Mouse (Mus musculus) ZHBTc4 (cell line): ENCODE results near the gene Npvf.

Experiments used
- DNase-seq: peaks from one replicate; pipeline ENCODE4 v3.0.0-alpha.2; 2011; ENCODE audit warnings: low read depth, low spot score

The Npvf gene

DNA sequence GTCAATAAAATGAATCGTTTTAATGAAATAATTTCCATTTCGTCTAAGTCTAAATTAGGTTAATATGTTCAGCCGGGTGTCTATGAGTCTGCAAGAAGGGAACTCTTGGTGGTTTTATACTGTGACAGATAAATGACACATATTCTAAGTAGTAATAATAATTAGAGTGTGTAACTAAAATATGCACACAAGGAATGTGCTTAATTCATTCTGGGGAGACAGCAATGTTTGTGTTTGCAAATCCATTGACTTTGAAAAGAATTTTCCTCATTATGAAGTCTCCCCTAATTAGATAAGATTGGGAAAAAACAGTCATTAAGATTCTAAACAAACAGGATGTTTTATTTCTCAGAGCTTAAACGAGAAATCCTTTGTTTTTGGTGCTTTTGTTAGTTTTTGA is at the start of gene Npvf:
Npvf (minus strand) TSS at position 84 of the 400 bp plus-strand sequence.
- no peak for DNase-seq

GRCm38 (mm10) chr6:50689121-50689815 is 35.0 kb upstream of the Npvf start:
- no peak for DNase-seq

GRCm38 (mm10) chr6:50684646-50685415 is 30.6 kb upstream of the Npvf start:
- no peak for DNase-seq

DNA sequence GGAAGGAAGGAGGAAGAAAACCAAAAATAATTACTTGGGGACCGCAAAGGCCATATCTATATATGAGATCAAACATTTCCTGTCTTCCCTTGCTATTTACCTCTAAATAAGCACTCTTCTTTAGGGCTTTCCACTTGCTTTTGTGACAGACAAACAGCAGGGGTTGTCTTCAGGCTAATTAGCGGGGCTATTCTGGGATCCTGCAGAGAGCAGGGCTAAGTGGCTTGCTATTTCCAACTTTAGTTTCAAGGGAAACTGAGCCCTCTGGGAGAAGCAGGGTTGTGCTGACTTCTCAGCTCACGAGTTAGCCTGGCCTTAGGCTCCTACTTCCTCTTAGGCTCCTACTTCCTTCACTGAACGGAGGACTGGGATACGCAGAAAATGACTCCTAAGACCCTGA is 27.3 kb upstream of the Npvf start:
- DNase-seq, result no peak

GRCm38 (mm10) chr6:50680224-50681215 is 26.3 kb upstream of the Npvf start:
- DNase-seq, result no peak

DNA sequence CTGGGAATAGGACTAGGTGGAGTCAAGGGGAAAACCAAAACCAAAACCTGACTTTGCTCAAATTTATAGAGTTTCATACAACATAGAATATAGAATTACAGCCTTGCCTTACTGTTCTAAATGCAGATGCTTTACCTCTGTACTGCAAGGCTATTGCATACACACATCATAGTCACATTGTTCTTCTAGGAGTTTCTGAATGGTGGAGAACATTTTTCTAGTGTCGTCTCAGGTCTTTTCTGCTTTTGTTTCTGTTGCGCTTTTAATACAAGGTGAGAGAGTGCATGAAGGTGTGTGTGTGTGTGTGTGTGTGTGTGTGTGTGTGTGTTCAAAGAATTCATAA is 25.2 kb upstream of the Npvf start:
- DNase-seq, result no peak

GRCm38 (mm10) chr6:50678826-50679485 is 24.7 kb upstream of the Npvf start:
- DNase-seq, result peak; percentile 70

GRCm38 (mm10) chr6:50671191-50671590 is 17.0 kb upstream of the Npvf start:
- no peak for DNase-seq

GRCm38 (mm10) chr6:50666937-50667336 is 12.7 kb upstream of the Npvf start:
- DNase-seq, result no peak

GRCm38 (mm10) chr6:50665020-50665419 is 10.8 kb upstream of the Npvf start:
- DNase-seq, result no peak

DNA sequence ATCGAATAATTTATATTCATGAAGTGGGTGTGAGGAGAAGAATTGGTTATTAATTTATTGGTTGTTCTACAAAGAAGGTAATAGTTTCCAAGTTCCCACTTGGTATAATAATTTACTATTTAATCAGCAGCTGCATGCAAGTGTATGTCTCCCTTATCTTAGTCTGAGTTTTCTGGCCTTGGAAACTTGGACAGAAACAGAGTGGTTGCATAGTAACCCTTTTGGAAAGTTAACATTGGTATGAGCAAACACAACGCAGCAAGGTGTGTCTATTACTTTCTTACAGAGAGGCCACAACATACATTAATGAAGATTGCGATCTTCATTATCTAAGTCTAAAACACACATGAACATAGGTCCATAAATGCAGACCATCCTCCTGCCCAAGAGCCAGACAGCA is 10.0 kb upstream of the Npvf start:
- DNase-seq, result no peak

DNA sequence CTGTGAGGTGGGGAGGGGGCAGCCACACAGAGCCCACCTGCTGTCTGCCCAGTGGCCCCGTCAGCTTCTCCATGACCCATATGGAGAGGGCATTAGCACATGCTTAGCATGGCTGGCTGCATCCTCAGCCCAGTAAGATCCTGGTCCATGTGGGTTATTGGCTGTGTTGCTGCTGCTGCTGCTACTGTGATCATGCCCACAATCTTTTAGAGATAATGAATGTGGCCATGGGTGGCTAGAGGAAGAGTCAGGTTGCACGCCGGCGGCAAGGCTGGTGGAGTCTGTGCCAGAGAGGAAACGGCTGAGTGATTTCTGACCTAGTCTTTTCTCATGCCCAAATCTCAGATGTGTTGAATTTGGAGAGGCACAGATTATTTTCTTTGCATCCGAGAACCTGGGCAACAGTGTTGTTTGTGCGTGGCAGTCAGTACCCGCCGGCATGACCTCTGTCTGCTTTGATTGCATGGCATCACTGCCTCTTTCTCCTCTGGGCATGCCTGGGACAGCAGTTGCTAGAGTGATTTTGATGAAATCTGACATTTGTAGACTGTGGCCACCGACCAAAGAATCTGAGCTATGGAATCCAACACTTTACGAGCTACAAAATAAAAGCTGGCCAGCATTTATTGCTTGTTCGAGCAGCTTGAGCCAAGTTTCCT is 8.8 kb upstream of the Npvf start:
- no peak for DNase-seq

- no peak for DNase-seq
Measured at GRCm38 (mm10) chr6:50661729-50662128, 7.5 kb upstream of the Npvf start.

- no peak for DNase-seq
Measured at GRCm38 (mm10) chr6:50658466-50658865, 4.2 kb upstream of the Npvf start.

DNA sequence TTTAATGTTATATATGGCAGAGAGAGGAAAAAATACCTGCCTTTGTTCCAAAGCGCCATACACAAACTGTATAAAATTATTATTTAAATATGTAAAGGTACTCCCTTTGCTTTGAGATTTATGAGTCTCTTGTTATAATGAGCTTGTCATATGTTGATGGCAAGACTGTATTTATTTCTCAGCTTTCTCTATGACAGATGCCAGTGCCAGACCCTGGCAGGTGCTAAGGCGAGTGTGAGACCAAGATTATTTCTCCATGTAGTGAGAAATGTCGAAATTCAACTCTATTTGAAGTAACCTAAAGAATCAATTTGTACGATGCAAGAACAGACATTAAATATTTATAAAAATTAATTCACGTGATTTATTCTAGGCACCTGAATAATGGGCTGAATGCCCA is 3.8 kb upstream of the Npvf start:
- DNase-seq, result no peak

DNA sequence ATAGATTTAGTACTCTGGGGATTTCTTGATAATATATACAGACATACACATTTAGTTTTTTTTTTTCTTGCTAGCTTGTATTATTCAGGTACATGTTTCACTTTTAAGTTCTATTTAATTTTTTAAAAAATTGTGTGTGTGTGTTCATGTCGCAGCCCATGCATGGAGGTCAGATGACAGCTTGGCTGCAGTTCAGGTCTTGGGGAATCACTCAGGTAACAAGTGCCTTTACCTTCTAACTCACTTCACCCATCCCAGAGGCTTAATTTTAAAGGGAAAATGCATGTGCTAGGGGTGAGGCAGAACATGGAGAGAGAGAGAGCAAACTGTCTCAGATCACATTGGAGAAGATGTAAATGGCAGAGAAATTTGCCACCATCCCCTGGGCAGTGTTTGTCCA is 2.2 kb upstream of the Npvf start:
- no peak for DNase-seq

- DNase-seq, result no peak
Measured at GRCm38 (mm10) chr6:50655925-50656324, 1.7 kb upstream of the Npvf start.

DNA sequence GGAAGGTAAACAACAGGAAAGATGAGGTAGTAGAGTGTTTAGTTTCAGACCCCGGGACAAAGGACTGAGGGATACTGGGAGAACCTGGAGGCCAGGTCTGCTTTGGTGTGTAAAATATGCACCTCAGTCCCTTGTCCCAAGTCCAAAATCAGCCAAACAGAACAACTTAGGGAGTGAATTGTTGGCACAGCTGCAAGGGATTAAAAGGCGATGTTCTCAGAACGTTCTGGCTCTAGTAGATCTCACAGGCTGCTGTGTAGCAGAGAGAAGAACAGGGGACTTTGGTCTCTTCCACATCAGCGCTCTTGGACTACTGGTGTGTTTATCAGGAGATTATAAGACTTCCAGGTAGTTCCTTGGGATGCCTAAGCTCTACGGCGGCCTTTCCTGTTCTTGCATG is 6.6 kb downstream of the Npvf start:
- DNase-seq, result no peak

GRCm38 (mm10) chr6:50646659-50647058 is 7.6 kb downstream of the Npvf start:
- peak; percentile 29 for DNase-seq

DNA sequence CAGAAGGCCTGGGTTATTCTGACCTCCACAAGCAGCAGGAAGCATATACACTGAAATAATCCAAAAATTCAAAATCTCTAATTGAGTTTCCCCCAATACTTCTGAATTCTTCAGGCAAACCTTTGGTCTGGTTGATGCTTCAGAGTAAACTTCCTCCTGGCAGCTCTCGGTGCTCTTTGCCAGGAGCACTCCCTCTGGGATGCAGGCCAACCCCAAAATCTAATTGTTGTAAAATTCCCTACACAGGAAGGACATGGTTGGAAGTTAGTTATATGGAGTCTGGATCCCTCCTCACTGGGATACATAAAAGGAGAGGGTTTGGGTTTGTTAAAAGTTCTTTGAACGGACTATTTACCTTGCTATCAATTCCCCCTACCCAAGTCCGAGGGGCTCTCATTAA is 9.5 kb downstream of the Npvf start:
- DNase-seq, result no peak

DNA sequence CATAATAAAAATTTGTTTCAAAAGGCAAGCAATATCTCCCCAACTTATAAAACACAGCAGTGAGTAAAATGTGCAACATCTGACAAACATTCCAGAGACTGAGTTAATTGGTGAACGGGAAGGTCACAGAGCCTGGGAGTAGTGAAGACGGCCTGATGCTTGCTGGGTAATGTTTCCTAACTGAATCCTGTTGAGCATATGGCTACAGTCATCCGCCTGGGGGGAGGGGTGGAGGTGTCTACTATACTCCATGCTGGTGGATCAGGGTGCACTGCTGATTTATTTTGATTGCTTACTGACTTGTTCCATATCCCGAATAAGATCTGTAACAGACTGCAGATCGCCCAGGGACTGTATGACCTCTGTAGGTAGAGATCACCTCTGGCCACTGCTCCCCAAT is 12.3 kb downstream of the Npvf start:
- DNase-seq, result no peak
